Mouse (Mus musculus): ENCODE results near the gene Gga1. TPM values are rescaled to one million over a fixed set of nuclear protein-coding genes. Genes with fewer than 3 reads are reported as not detected.

The Gga1 gene
- polyA plus RNA-seq, 1 experiment from 2014 or later: 52.7 TPM

DNA sequence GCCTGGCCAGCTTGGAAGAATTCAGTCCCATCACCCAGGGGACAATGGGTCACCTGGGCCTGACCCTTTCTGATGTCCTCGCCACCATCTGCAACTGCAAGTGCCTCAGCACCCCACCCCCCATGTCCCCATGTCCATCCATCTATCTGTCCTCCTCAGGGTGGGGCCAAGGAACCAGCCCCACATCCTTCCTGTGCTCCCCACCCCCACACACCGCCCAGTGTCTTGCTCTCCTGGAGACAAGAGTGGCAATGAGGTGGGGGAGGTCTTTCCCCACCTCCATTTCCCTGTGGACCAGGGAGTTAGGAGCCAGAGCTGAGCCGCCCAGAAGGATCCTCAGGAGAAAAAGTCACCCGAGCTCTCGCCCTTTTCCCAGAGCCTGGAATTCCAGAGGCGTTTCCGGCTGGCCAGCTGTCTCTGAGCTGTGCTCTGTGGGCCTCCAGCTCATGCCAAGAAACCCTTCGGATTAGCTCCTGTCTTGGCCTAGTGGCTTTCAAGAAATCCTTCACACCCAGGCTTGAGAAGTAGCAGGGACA, 40.8 kb upstream of the Gga1 start:
- Histone ChIP-seq H3K4me3 (no peak overlapping the region), H3K36me3 (no peaks in the 10 kb centered on the region), H3K9me3 (0 out of 2 replicates have a peak, but pooled peaks cover 2% of the 10 kb centered on the region), H3K27me3 (peaks cover 21% of the 10 kb centered on the region), H3K4me2 (replicated peaks) (no peak overlapping the region), H3K27ac (replicated peaks) (peak overlapping the region; percentile 63; the same call in 1 of the 2 replicates), H3K9ac (replicated peaks) (0 out of 2 replicates have a peak overlapping the region, but pooled peaks have one; percentile 20), H3K4me1 (peaks cover 52% of the 10 kb centered on the region)
- ATAC-seq (ENCODE audit: low FRiP score, low read depth): no peak
- 38% methylated on average over 8 of the region's 8 CpGs for WGBS

DNA sequence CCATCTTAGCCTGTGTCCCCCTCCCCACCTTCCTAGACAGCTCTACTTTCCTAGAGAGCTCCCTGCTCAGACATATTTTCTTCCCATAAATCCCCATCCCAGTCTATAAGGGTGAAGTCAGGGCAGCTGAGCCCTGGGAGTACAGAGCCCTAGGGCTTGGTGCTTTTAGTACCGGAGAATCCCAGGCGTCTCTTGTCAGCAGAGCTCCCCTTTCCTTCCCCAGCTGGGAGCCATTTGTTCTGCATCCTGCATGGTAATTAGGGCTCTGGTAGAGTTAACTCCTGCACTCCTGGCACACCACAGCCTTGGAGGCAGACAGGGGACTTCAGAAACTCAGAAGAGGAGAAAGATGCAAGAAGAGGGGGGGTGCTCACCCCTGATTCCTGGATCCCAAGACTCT, 37.2 kb upstream of the Gga1 start:
- 0 out of 2 replicates have a peak, but pooled peaks cover 2% of the 10 kb centered on the region for H3K9me3 ChIP-seq
- H3K4me3 ChIP-seq: no peak overlapping the region
- H3K27me3 ChIP-seq: peaks cover 52% of the 10 kb centered on the region
- no peak for ATAC-seq (ENCODE audit: low FRiP score, low read depth)
- H3K27ac ChIP-seq (replicated peaks): peak overlapping the region; percentile 52
- H3K36me3 ChIP-seq: no peaks in the 10 kb centered on the region
- 0 out of 2 replicates have a peak overlapping the region, but pooled peaks have one; percentile 2 for H3K9ac ChIP-seq (replicated peaks)
- H3K4me2 ChIP-seq (replicated peaks): 0 out of 2 replicates have a peak overlapping the region, but pooled peaks have one; percentile 4
- H3K4me1 ChIP-seq: peaks cover 46% of the 10 kb centered on the region
- WGBS: 2% methylated on average over 2 of the region's 2 CpGs

DNA sequence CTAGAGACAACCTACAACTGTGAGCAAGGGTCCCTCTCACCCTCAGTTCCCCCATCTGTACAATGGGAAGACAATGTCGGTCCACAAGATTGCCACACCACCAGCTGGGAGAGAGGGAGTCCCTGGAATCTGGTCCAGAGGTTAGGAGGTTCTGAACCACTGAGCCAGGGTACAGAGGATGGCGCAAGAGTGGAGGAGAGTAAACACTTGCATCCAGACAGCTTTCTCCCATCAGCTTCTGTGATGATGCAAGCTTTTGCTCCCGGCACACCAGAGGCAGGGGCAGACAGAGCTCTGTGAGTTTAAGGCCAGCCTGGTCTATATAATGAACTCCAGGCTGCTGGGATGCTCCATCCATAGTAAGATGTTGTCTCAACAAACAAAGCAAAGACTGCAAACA, 36.7 kb upstream of the Gga1 start:
- Histone ChIP-seq H3K27ac (replicated peaks) (no peak overlapping the region), H3K36me3 (no peaks in the 10 kb centered on the region), H3K4me3 (no peak overlapping the region), H3K27me3 (peaks cover 55% of the 10 kb centered on the region), H3K9ac (replicated peaks) (no peak overlapping the region), H3K9me3 (0 out of 2 replicates have a peak, but pooled peaks cover 2% of the 10 kb centered on the region), H3K4me2 (replicated peaks) (no peak overlapping the region), H3K4me1 (peaks cover 44% of the 10 kb centered on the region)
- ATAC-seq (ENCODE audit: low FRiP score, low read depth): no peak
- WGBS: 50% methylated on average over 3 of the region's 3 CpGs

DNA sequence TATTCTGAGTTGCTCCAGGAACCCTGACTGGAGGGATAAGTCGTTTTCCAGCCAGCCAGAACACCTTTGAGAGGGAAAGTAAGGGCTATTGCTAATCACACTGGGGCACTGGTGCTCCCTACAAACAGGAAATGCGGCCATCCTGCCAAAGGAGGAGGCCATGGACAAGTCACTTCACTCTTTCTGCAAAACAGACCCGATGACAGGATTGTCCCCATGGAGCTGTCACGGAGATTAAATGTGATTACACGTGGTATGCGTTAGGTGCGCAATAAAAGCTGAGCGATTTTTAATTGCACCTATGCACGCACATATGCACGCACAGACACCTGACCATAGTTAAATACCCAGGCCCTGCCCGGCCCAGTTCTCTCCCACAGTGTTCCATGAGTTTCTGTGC, 36.2 kb upstream of the Gga1 start:
- 0 out of 2 replicates have a peak, but pooled peaks cover 2% of the 10 kb centered on the region for H3K9me3 ChIP-seq
- H3K4me1 ChIP-seq: peaks cover 38% of the 10 kb centered on the region
- peaks cover 60% of the 10 kb centered on the region for H3K27me3 ChIP-seq

DNA sequence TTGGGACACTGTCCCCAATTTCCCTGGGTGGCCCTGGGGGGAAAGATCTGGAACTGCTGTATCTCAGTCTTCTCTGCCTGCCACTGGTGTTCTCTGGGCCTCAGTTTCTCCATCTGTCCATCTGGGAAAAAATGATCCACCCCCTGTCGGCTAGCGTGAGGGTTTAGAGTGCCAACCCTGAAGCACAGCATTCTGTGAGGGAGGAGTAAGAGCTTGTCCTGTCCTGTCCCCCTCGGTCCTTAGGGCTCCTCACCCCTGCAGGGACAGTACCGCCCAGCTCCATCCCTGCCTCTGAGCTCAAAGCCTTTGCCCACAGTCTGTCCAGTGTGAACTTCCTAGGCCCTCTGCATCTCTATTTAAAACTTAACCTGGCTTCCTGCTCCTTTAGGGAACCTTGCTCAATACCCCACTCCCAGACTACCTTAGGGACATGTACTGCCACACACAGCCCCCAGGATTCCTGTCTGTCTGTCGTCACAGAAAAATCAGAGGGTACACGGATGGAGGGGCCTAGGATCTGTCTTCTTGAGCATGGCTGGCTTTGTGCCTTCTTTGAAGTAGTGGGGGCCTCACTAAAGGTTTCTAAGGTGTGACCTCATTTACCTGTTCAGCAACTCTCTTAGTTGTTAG, 35.7 kb upstream of the Gga1 start:
- Histone ChIP-seq H3K9me3 (0 out of 2 replicates have a peak, but pooled peaks cover 2% of the 10 kb centered on the region), H3K27me3 (peaks cover 65% of the 10 kb centered on the region), H3K36me3 (no peaks in the 10 kb centered on the region), H3K27ac (replicated peaks) (no peak overlapping the region), H3K4me3 (no peak overlapping the region), H3K9ac (replicated peaks) (no peak overlapping the region), H3K4me1 (peaks cover 33% of the 10 kb centered on the region), H3K4me2 (replicated peaks) (no peak overlapping the region)
- no peak for ATAC-seq (ENCODE audit: low FRiP score, low read depth)
- 42% methylated on average over 6 of the region's 6 CpGs for WGBS

More for the DNA sequence above, 36.2 kb upstream of the Gga1 start:
- no peak overlapping the region for H3K27ac ChIP-seq (replicated peaks)
- no peaks in the 10 kb centered on the region for H3K36me3 ChIP-seq
- ATAC-seq (ENCODE audit: low FRiP score, low read depth): no peak
- H3K9ac ChIP-seq (replicated peaks): no peak overlapping the region
- H3K4me2 ChIP-seq (replicated peaks): no peak overlapping the region
- H3K4me3 ChIP-seq: no peak overlapping the region
- 47% methylated on average over 11 of the region's 11 CpGs for WGBS

DNA sequence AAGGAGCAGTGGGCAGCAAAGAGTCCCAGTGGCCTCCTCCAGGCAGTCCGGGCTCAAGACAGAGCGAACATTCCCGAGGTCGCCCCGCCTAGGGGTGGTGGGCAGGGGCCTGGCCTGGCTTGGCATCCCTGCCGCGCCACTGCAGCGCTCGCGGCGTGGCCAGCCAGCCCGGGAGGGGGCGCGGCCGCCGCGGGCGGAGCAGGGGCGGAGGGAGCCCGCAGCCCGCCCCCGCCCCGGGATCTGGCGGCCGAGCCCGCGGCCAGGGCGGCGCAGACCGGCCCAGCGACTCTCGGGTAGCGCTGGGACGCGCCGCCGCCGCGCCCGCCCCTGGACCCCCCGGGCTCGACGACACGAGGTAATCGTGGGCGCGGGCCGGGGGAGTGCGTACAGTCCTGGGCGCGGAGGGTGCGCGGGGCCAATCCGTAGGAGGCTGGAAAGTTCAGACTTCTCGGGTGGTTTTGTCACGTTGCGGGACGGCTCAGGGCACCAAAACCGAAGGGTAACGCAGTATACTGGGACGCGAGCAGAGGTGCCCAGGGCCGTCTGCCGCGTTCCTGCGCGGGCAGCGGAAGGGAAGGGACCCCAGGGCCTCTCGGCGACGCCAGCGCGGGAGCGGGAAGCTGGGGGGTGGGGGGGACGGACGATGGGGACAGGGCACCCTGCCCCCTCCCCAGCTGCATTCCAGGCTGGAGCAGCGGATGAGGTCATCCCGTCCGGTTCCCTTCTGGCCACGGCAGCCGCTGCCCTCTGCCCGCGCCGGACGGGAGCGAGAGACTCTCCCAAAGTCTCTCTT, 34.4 kb upstream of the Gga1 start, which contains the start of gene Cdc42ep1:
Cdc42ep1 (plus strand) TSS at position 254 of the 793 bp plus-strand sequence.
- WGBS: 1% methylated on average over 72 of the region's 86 CpGs

DNA sequence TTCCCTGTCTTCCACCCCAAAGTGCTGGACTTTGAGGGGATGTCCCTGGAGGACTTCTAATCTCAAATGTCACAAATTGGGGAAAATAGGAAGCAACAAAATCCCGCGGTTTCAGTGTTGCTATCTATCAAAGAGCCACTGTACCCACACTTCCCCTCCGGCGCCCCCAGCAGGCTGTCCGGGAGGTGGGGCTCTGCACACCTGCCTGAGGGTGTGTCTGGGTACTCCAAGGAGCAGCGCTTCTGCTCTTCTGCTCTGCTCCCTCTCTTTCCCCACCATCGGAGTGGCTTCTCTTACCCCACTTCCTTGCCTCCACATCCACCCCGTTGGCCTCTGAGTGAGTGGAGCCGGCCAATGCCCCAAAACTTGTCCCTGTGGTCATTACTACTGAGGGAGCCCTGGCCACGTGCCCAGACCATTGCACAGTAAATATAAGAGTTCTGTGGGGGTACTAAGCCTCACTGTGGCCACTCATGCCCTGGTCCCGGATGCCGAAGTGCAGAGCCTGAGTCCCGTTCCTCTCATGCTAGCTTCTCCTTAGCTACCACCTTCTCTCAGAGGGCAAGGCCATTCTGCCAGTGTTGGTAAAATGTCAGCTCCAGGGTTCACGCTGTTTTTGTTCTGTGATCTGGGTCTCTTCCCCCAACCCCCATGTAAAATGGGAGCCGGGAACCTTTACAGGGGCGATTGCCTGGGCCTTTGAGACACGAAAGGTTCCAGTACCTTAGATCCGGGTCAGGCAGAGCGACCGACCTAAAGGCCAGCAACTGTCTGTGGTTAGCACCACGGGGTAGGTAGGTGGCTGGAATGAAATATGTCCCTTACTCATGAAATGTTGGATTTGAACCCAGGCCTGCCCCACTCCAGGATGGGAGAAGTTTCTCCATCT, 33.2 kb upstream of the Gga1 start:
- Histone ChIP-seq H3K9me3 (no peaks in the 10 kb centered on the region), H3K9ac (replicated peaks) (0 out of 2 replicates have a peak overlapping the region, but pooled peaks have one; percentile 61), H3K4me1 (peaks cover 32% of the 10 kb centered on the region), H3K27ac (replicated peaks) (0 out of 2 replicates have a peak overlapping the region, but pooled peaks have one; percentile 2), H3K4me2 (replicated peaks) (peak overlapping the region; percentile 83), H3K36me3 (no peaks in the 10 kb centered on the region), H3K4me3 (peak overlapping the region; percentile 51; the same call in 1 of the 2 replicates), H3K27me3 (peaks cover 76% of the 10 kb centered on the region)
- 44% methylated on average over 21 of the region's 21 CpGs for WGBS
- no peak for ATAC-seq (ENCODE audit: low FRiP score, low read depth)

More for the DNA sequence above, 34.4 kb upstream of the Gga1 start, which contains the start of gene Cdc42ep1:
- peak within 1 kb of the TSS; percentile 83 for H3K4me2 ChIP-seq (replicated peaks)
- 0 out of 2 replicates have a peak within 1 kb of the TSS, but pooled peaks have one; percentile 10 for H3K27ac ChIP-seq (replicated peaks)
- H3K9ac ChIP-seq (replicated peaks): peak within 1 kb of the TSS; percentile 61
- H3K27me3 ChIP-seq: peaks cover 71% of the 10 kb centered on the region
- H3K36me3 ChIP-seq: no peaks in the 10 kb centered on the region
- peaks cover 32% of the 10 kb centered on the region for H3K4me1 ChIP-seq
- peak; percentile 65; the same call in 1 of the 2 replicates for ATAC-seq (ENCODE audit: low FRiP score, low read depth)
- H3K4me3 ChIP-seq: peak within 1 kb of the TSS; percentile 51
- H3K9me3 ChIP-seq: no peaks in the 10 kb centered on the region

DNA sequence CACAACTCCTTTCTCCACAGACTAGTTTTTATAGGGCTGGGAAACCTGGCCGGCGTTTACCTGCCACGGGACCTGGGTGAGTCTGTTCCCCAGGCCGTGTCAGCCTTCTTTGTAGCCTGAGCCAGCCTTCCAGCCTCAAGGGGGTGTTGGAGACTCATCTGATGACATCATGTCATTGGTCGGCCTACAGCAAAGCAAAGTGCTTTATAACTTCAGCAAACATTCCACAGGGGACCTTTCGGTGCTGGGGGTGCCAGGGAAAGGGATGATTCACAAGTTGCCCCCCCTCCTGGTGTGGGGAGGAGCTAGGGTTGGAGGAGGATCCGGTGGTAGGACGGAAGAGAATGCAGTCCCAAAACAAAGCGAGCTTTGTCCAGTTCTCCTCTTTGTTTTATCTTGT, 32.2 kb upstream of the Gga1 start:
- no peaks in the 10 kb centered on the region for H3K36me3 ChIP-seq
- H3K4me1 ChIP-seq: peaks cover 25% of the 10 kb centered on the region
- no peak overlapping the region for H3K4me2 ChIP-seq (replicated peaks)
- no peak overlapping the region for H3K4me3 ChIP-seq
- H3K27ac ChIP-seq (replicated peaks): no peak overlapping the region
- no peak for ATAC-seq (ENCODE audit: low FRiP score, low read depth)
- no peaks in the 10 kb centered on the region for H3K9me3 ChIP-seq
- no peak overlapping the region for H3K9ac ChIP-seq (replicated peaks)
- peaks cover 83% of the 10 kb centered on the region for H3K27me3 ChIP-seq
- whole genome bisulfite sequencing: 44% methylated on average over 9 of the region's 9 CpGs

DNA sequence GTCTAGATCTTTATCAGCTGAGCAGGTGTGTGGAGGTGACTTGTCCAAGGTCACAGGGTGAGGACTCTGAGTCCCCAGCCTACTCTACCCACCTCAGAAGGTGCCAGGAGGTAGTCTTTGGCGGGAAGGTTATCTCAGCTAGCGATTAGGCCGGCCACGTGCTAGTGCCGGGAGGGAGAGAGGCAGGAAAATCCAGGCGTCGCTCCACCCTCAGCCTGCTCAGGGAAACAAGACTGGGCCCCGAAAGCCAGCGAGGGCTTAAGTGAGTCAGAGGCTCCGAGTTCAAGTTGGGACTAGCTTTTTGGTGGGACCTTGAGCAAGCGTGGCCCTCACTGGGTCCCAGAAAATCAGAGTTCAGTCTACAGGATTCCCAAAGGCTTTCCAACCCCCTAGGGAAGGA, 31.7 kb upstream of the Gga1 start:
- peaks cover 20% of the 10 kb centered on the region for H3K4me1 ChIP-seq
- no peak for ATAC-seq (ENCODE audit: low FRiP score, low read depth)
- H3K27me3 ChIP-seq: peaks cover 79% of the 10 kb centered on the region
- H3K9me3 ChIP-seq: no peaks in the 10 kb centered on the region
- no peak overlapping the region for H3K4me3 ChIP-seq
- no peak overlapping the region for H3K9ac ChIP-seq (replicated peaks)
- 76% methylated on average over 11 of the region's 11 CpGs for WGBS
- no peak overlapping the region for H3K4me2 ChIP-seq (replicated peaks)
- H3K27ac ChIP-seq (replicated peaks): no peak overlapping the region
- no peaks in the 10 kb centered on the region for H3K36me3 ChIP-seq

DNA sequence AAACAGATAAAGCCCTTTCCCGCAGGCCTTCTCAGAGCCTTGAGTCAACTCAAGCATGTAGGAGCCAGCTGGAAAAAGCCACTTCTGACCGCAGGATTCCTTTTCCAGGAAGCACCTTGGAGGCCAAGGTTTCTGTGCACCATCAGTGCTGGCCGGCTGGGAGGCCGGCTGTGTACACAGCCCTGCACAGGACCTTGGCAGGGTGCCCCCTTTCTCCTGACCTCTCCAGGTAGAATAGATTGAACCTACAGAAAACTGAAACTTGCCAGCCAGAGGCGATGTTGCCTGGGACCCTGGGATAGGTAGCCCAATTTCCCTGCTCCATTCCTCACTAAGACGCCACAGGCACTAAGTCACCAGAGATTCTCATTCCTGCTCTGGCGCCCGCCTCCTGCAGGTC, 31.1 kb upstream of the Gga1 start:
- peaks cover 77% of the 10 kb centered on the region for H3K27me3 ChIP-seq
- ATAC-seq (ENCODE audit: low FRiP score, low read depth): no peak
- H3K9me3 ChIP-seq: no peaks in the 10 kb centered on the region
- no peak overlapping the region for H3K4me2 ChIP-seq (replicated peaks)
- H3K9ac ChIP-seq (replicated peaks): no peak overlapping the region
- WGBS: 89% methylated on average over 8 of the region's 8 CpGs
- H3K4me1 ChIP-seq: peaks cover 17% of the 10 kb centered on the region
- H3K27ac ChIP-seq (replicated peaks): no peak overlapping the region
- no peak overlapping the region for H3K4me3 ChIP-seq
- H3K36me3 ChIP-seq: no peaks in the 10 kb centered on the region

DNA sequence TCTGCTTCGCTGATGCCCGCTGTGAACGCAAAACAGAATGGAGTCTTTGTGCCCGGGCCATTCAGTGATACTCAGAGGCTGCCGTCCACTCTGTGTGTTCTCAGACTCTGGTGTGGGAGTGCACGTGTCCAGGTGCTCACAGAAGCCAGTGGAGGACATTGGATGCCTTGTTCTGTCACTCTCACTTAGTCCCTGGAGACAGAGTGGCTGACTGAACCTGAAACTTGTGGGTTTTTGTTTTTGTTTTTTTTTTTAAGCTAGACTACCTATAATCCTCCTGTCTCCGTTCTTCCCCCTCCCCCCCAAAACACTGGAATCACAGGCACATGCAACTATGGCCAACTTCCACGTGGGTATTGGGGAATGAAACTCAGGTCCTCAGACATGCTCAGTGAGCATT, 30.6 kb upstream of the Gga1 start:
- Histone ChIP-seq H3K9ac (replicated peaks) (no peak overlapping the region), H3K4me3 (no peak overlapping the region), H3K36me3 (no peaks in the 10 kb centered on the region), H3K4me1 (peaks cover 17% of the 10 kb centered on the region), H3K9me3 (no peaks in the 10 kb centered on the region), H3K27me3 (peaks cover 72% of the 10 kb centered on the region), H3K27ac (replicated peaks) (no peak overlapping the region), H3K4me2 (replicated peaks) (no peak overlapping the region)
- 90% methylated on average over 8 of the region's 8 CpGs for WGBS
- no peak for ATAC-seq (ENCODE audit: low FRiP score, low read depth)

Measured in midbrain, embryonic 12.5 days (tissue).